Mouse (Mus musculus) B cell, adult 2 months (primary cell): Measurements from ENCODE around the gene Gabbr2.

Source experiments
- DNase-seq, 2 experiments: peaks; one replicate each; pipeline ENCODE4 v3.0.0; 2022

Gene Gabbr2

DNA sequence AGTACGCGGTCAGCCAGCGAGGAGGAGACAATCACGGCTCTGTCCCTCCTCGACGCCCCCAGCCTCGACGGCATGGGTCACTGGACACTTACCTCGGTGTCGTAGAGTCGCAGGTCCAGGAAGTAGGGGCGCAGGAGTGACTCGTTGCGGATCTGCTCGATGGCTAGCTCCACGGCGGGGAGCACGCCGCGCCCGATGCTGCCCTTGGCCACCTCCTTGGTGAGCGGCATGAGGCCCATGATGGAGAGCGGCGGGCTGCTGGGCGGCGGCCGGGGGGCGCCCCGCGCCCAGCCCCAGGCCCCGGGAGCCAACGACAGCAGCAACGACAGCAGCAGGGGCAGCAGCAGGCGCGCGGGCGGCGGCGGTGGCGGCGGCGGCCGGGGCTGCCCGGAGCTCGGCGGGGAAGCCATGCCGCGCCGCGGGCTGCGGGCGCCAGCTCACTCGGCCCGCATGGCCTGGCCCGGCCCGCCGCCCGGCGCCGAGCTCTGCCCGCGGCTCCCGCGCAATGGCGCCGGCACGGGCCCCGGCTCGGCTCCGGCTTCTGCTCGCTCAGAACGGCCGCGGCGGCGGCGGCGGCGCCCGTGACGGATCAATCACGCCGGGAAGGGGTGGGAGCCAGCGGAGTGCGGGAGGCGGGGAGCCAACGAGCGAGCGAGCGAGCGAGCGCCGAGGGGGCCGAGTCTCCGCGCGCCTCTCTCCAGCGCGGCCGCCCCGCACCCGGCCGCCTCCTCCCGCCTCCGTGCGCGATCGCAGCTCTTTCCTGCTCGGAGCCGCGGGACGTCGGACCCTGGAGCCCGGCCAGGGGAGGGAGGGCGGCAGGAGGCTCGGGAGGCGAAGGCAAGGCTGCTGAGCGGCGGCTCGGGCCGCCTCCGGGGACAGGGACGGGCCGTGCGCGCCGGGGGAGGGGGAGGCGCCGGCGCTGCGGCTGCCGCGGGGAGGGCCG is at the start of gene Gabbr2:
Gene Gabbr2, minus strand, starts transcription at position 858 of the 943 bp plus-strand sequence.
- no peak for DNase-seq

DNA sequence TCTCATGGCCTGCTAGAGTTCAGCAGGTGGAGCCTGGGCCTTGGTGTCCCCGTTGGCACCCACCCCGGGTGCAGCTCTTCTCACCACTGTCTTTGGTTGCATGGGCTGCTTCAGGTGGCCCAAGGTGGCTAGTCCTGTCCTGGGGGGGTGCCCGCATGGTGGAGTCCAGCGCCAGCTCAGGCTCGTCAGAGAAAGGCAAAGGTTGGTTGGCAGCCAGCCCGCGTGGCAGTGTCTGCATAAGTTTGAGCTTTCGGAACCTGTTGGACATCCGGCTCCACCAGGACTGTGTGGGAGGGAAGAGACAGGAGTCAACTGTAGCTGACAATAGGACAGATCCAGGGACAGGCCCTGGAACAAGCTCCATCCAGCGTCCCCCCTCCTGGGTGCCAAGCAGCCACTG is 47.9 kb upstream of the Gabbr2 start:
- no peak for DNase-seq

DNA sequence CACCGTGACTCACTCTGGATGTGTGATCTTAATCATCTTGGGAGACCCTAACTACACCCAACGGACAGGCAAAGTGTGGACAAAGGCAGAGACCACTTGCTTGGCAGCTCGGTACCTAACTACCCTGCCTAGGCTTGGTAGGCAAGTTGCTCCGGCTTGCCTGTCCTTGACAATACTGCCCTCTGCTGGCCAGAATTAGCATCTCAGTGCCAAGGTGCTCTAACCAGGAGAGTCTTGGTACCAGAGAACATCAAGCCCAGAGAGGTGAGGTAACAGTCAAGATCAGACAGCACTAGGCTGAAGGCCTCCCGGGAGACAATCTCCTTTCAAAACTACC is 45.6 kb upstream of the Gabbr2 start:
- peak; percentile 83 to 84 for DNase-seq

DNA sequence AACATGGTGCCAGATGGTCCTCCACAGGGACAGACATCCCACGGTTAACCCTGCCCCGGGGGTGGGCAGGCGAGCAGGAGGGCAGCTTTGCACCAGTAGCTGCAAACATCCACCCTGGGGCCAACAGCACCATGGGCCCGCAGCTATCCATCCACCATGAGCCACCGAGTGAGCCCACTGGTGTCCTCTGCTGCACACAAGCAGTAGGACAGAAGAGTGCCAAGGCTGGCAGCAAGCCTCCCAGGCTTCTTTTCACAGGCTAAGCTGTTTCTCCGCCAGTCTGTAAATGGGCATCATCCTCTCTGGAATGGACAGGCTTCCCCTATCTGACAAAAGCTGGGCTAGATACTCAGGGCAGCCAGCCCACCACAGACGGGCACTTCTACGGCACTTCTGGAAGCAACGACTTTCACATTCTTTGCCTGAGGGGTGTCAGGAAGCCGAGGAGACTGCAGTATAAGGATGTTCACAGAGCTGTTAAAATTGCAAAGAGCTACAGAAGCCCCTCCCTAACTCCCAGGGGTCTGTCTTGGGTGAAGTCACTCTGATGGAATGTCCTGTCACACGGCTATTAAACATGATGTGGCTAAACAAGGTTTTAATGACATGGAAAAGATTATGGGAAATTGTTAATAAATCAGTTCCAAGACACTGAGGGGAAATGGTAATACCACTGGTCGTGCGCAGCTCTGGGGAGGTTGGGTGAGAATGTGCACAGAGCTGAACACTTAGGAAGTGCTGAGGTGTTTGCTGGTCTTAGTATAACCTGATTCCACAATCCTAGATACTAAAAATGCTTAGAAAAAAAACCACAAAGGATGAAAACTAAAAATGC is 45.0 kb upstream of the Gabbr2 start:
- no peak for DNase-seq

DNA sequence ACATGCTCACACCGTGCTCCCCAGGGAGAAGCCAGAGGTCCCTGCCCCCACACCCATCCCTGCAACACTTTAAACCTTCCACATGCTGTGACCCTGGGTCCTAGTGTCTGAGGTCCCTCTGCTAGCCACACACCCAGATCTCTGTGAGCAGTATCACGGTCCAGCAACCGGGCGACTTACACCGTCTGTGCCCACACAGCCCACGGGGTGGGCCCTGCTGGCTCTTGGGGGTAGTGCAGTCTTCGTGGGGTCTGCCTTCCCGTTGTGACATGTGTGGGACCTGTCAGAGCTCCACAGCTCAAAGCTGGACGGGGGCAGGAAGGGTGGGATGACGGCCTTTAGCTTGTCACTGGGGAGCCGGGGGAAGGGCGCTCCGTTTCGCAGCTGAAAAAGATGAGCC is 43.9 kb upstream of the Gabbr2 start:
- no peak for DNase-seq

DNA sequence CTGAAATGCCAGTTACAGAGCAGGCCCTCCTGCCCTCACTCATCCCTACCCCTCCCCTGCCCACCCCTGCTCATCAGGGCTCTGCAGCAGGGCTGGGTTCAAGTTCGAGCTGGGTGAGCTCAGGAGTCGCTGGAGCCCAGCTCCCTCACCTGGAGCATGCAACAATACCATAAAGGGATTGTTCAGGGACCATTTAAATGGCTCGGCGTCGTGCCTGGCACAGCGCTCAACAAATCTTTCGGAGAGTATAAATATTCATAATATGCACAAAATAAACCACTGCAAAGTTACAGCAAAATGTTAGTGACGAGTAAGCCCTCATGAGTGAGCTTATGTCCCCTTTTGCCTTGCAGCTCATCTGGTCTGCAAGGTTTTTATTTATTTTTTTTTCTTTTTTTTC is 40.5 kb upstream of the Gabbr2 start:
- no peak for DNase-seq

DNA sequence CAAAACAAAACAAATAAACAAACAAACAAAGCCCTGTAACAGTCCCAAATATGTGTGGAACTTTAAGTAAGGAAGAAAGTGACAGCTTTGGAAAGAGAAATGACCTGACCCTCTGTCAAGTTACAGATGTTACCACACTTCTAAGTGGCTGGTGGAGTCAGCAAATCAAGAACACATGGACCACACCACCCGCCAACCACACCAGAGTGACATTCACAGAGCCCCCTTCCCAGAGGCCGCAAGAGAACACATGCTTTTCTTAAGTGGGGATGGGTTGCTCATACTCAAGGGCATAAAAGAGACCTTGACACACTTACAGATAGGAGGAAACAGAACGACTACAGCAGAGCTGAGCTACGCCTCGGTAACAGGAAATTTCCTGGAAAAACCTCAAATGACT is 37.1 kb upstream of the Gabbr2 start:
- no peak for DNase-seq

DNA sequence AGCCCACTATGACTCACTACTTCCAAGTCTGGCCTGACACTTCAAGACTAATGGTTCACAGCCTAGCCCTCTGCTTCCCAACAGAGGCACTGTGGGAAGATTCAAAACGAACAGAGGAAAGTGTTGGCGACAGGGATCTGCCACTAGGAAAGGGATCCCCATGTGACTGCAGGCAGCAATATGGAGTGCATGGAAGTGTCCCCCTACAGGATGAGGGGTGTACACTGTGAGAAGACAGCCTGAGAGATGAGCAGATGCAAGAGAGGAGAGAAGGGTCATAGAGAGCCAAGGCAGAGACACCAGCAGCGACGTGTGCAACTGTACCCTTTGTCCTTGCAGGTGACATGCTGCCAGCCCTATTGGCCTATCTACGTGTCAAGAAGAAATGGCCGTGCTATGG is 32.3 kb upstream of the Gabbr2 start:
- DNase-seq = no peak

DNA sequence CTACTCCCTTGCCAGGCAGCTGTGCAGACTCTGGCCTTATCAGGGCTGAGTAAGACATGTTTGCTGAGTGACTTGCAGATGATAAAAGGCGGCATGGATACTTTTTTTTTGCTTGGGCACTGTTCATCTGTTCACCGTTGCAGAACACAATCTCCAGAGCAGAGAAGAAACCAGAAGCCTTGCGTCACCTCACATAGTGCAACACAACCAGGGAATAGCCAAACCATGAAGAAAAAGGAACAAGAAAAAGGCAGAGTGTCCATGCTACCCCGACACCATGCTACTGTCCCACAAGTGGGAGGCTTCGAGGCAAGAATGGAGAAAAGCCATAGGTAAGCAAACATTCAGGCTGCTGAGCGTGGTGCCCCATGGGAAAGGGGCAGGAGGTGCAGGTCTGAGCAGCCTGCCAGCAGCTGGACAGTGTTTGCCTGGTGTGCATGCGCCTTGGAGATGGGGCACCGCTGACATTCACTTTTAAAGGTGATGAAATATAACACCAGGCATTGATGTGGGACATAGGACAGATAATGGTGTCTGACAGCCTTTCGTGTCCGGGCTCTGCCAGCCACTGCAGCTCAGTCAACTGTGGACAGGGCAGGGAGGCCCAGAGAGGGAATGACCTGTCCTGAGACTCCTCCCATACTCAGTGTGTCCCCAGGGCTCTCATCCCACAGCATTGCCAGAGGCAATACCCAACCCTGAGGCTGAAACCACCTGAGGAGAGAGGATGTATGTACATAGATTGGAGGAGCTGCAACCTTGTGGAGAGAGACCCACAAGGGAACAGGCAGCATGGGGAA is 31.3 kb upstream of the Gabbr2 start:
- no peak for DNase-seq

DNA sequence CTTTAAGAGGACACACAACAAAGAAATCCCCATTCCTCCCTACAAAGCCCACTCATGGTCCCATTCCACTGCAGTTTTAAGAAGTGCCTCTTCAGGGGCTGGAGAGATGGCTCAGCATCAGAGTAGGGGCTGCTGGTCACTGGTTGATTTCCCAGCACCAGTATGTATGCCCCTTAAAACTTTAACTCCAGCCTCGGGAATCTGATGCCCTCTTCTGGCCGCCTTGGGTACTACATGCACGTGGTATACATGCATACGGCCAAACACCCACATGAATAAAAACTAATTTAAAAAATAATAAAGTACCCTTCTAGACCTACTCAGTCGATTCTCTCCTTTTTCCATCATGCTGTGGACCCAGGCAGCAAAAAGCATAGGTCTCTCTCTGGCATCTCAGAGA is 28.9 kb upstream of the Gabbr2 start:
- DNase-seq = peak; percentile 86 to 87

DNA sequence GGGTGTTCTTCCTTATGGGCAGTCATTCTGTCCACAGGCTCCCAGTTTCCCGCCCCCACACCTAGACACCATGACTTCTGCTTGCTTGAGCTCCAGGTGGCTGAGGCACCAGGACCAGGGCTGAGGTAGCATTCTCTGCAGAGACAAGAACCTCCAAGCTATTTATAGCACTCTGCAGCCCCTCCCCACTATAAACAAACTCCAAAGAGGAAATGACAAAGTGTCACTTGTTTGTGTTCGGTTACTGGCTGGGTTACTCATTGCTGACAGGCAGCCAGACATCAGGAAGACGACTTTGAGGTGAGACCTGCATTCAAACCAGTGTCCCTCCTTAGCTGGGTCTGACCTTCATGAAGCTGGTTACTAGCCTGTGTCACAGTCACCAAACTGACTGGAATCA is 23.5 kb upstream of the Gabbr2 start:
- peak in 1 of 2 experiments; percentile 19 for DNase-seq

DNA sequence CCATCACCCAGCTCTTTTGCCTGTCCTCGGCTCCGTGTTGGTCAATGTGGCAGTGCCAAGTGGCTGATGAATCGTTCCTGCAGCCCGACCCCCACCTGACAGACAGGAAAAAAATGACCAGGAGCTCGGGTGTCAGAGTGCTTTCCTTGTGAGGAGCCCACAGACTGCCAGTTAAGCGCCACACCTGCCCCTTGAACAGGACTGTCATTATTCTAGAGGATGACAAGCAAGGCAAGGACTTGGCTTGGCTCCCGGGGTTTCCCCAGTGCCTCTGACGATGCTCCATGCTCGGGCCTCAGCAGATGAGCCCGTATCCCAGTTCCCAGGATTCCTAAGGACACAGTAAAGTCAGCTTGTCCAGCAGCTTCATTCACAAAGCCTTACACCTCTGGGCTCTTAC is 20.8 kb upstream of the Gabbr2 start:
- DNase-seq = no peak

DNA sequence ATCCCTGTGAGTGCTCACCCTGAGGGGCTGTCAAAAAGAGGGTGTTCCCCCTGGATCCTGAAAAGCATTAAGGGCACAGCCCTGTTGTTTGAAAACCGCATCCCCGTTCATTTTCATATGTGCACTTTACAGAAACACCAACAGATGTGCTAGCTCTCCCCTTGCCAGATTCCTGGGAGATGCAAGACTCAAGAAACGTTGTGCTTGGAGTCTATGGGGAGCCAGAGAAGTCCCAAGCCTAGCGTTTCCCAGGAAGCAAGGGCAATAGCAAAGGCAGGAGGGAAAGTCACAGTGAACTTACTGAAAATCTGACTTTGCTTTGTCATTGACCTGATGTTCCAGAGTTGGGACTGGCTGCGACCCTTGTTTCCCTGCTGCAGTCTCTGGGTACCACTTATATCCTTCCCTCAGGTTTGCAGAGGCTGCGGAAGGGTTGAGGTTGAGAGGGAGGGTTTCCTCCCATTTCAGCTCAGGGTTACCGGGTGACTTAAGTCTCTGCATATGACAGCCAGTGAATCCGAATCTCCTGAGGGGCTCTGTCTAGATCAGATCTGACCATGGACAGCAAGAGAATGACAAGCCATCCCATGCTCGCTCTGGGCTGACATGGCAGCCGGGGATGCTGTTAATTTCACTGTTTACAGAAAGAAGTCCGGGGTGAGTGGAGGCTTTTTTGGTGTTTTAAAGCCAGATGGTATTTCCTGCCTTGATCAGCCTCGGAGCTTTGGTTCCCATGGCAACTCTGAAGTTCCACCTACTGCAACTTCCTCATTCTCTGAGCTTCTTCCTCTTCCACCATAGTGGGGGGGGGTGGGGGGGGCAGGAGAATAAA is 18.9 kb upstream of the Gabbr2 start:
- peak; percentile 79 to 81 for DNase-seq

DNA sequence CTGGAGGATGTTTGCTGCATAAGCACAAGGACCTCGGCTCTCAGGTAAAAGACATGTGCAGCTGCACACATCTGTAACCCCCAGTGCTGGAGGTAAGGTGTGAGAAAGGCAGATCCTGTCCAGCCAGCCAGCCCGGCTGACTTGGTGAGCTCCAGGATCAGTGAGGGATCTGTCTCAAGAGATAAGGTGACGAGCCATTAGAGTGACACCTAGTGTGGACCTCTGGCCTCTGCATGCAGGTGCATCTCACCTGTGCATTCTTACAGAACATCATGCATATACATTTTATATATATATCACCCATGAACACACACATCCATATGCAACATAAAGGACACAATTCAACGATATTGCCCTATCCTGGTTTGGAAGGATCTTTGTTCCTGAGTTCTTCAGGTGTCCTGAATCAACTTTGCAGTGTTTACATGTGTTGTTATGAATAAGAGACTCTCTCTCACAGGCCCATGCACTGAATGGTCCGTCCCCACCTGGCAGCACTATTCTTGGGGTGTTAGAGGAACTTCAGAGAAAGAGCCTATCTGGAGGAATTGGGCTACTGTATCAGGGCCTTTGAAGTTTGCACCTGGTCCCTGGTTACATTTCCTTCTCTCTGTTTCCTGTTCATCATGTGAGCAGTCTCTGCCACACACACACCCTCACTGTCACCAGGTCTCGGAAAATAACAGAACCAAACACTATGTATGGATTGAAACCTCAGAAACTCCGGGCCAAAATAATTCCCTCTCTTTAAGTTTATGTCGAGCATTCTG is 9.1 kb upstream of the Gabbr2 start:
- peak; percentile 21 to 24 for DNase-seq

DNA sequence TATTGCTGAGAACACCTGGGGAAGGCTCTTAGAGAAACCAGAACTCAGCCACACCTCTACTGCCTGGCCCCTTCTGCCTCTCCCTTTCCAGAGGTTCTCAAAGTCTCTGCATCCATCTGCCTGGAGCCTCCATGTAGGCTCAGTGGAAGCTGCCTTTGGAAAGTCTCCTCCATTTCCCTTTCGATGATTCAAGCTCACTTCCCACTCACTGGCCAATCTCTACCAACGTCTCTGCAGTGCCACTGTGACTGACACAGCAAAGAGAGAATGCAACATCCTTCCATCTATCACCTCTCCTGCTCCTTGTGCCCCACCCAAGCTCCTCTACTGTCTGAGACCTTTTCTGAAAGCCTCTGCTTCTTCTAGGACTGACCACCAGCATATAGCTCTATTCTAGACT is 6.3 kb upstream of the Gabbr2 start:
- no peak for DNase-seq

DNA sequence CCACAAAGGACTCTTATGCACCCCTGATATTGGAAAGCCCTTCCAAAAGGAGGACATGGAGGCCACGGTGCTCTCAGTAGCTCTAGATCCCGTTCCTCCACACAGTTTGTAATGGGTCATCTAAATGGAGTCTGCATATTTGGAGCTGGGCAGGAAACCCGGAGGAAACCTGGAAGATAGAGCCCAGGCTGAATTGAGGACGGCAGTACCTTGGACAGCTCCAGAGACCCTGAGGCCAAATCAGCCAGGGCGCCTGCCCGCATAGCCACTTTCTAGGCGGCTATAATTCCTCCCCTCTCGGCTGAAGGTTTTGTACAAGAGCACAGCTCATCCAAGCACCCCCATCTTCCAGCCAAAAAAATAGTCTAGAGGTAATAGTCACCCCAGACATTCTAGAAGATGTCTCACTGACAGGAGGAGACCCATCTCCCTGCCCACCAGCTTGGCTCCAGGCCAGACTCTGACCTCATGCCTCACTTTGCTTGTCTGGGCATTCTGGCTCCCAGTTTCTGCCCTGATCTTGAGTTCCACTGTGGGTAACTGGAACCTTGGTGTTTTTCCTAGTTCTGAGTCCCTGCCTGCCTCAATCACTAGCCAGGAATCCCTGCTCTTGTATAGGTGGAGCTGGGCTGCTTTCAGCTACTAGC is 1.3 kb upstream of the Gabbr2 start:
- peak; percentile 25 to 38 for DNase-seq

DNA sequence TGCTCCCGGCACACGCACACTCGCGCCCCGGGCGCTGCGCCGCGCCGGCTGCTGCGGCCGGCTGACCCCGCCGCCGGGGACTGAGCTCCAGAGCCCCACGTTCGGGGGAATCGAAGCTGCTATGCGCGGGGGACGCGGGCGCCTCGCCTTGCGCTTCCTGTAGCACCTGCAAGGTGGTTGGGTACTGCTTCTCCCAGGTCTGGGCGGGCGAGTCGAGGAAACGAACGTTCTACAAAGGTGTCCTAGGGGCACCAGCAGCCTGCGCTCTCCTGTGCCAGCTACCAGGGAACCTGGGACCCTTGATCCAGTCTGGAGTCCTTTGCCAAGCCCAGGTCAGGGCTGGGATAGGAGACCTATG is 265 bp upstream of the Gabbr2 start:
- DNase-seq = no peak

DNA sequence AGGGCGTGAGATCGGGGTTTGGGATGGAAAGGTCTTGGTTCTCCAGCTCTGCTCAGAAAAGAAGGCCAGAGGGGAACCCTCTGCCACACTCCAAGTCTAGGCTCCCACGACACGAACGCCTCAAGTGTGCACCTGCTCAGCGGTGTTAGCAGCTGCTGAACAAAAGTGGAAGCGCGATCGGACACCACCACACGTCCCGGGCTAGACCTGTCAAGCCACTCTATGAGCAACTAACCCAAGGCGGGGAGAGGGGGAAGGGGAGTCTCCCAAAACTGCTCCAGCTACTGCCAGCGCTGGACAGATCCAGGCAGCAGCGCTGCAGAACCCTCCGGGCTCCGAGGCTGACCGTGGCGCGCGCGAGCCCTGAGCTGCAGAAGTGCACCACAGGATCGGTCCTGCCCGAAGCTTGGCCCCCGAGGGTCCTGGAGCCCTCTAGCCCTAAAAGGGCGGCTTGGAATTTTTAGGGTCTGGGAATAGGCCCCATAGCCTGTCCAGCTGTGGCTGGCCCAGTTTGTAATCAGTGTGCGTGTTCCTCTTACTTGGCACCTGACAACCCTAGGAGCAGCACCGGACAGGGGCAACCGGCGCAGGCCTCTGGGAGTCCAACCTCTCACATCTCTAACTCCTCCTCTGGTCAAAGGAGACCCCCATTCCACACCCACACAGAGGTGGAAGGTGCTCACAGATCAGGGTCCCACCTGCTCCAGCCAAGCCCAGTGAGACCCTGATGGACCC is 1.2 kb downstream of the Gabbr2 start:
- no peak for DNase-seq

DNA sequence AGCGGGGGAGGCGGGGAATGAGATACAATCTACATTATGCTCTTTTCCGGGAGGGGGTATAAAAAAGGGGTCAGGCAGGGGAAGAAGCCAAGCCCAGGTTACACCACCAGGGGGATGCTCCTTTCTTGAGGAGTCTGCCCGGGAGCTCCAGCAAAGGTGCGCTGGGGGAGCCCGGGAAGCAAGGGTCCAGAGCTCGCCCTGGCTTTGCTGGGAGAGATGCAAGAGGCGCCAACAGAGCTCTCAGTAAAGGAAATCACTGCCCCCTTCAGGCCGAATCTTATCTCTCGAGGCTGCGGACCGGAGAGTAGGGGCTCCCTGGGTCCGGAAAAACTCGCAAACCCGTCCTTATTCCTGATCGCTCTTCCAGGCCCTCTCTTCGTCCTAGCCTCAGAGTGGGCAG is 1.8 kb downstream of the Gabbr2 start:
- peak in 1 of 2 experiments; percentile 17 for DNase-seq

DNA sequence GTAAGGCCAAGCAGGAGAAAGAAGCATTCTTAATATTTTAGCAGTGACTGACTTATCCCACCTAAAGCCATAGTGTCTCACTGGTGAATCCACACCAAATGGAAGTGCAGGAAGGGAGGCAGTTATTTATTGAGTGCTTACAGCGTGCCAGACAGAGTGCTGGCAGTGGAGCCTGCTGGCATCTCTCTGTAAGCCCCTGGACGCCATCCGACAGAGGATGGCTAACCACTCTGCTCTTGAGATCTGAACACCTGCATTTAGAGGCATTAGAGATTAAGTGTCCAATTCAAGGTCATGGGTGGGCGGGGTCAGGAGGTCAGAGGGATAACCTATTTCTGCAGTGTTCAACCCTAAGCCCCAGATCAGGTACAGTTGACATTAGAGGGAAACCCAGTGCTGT is 2.8 kb downstream of the Gabbr2 start:
- no peak for DNase-seq
